Mouse (Mus musculus): ENCODE results near the gene Ubl3.

Ubl3 gene

GRCm38 (mm10) chr5:148564073-148564472 lies 11.5 kb upstream of the Ubl3 start:
- no peak for DNase-seq (ENCODE audit: extremely low read depth, insufficient read length, low spot score)

GRCm38 (mm10) chr5:148563281-148563680 lies 10.7 kb upstream of the Ubl3 start:
- peak; percentile 22 for DNase-seq (ENCODE audit: extremely low read depth, insufficient read length, low spot score)

GRCm38 (mm10) chr5:148562235-148562634 lies 9.6 kb upstream of the Ubl3 start:
- no peak for DNase-seq (ENCODE audit: extremely low read depth, insufficient read length, low spot score)

- no peak for DNase-seq (ENCODE audit: extremely low read depth, insufficient read length, low spot score)
Measured at GRCm38 (mm10) chr5:148559261-148559958, 6.8 kb upstream of the Ubl3 start.

- no peak for DNase-seq (ENCODE audit: extremely low read depth, insufficient read length, low spot score)
Measured at GRCm38 (mm10) chr5:148558472-148558871, 5.9 kb upstream of the Ubl3 start.

GRCm38 (mm10) chr5:148556509-148556908 lies 3.9 kb upstream of the Ubl3 start:
- no peak for DNase-seq (ENCODE audit: extremely low read depth, insufficient read length, low spot score)

GRCm38 (mm10) chr5:148555156-148555555 lies 2.6 kb upstream of the Ubl3 start:
- DNase-seq (ENCODE audit: extremely low read depth, insufficient read length, low spot score): no peak

- DNase-seq (ENCODE audit: extremely low read depth, insufficient read length, low spot score): no peak
Measured at GRCm38 (mm10) chr5:148554701-148555100, 2.1 kb upstream of the Ubl3 start.

- no peak for DNase-seq (ENCODE audit: extremely low read depth, insufficient read length, low spot score)
Measured at GRCm38 (mm10) chr5:148554242-148554641, 1.7 kb upstream of the Ubl3 start.

GRCm38 (mm10) chr5:148553723-148554122 lies 1.1 kb upstream of the Ubl3 start:
- DNase-seq (ENCODE audit: extremely low read depth, insufficient read length, low spot score): no peak

GRCm38 (mm10) chr5:148551764-148552136 lies 839 bp downstream of the Ubl3 start:
- peak; percentile 70 for DNase-seq (ENCODE audit: extremely low read depth, insufficient read length, low spot score)

GRCm38 (mm10) chr5:148550821-148551763 lies 1.5 kb downstream of the Ubl3 start:
- DNase-seq (ENCODE audit: extremely low read depth, insufficient read length, low spot score): no peak

GRCm38 (mm10) chr5:148550393-148550792 lies 2.2 kb downstream of the Ubl3 start:
- DNase-seq (ENCODE audit: extremely low read depth, insufficient read length, low spot score): no peak

GRCm38 (mm10) chr5:148549307-148549706 lies 3.3 kb downstream of the Ubl3 start:
- DNase-seq (ENCODE audit: extremely low read depth, insufficient read length, low spot score): no peak

GRCm38 (mm10) chr5:148548568-148548967 lies 4.0 kb downstream of the Ubl3 start:
- DNase-seq (ENCODE audit: extremely low read depth, insufficient read length, low spot score): no peak

GRCm38 (mm10) chr5:148547870-148548456 lies 4.6 kb downstream of the Ubl3 start:
- peak; percentile 30 for DNase-seq (ENCODE audit: extremely low read depth, insufficient read length, low spot score)

- DNase-seq (ENCODE audit: extremely low read depth, insufficient read length, low spot score): no peak
Measured at GRCm38 (mm10) chr5:148546970-148547369, 5.6 kb downstream of the Ubl3 start.

- DNase-seq (ENCODE audit: extremely low read depth, insufficient read length, low spot score): no peak
Measured at GRCm38 (mm10) chr5:148544733-148545132, 7.9 kb downstream of the Ubl3 start.

GRCm38 (mm10) chr5:148542196-148542595 lies 10.4 kb downstream of the Ubl3 start:
- DNase-seq (ENCODE audit: extremely low read depth, insufficient read length, low spot score): no peak

- no peak for DNase-seq (ENCODE audit: extremely low read depth, insufficient read length, low spot score)
Measured at GRCm38 (mm10) chr5:148535669-148536430, 16.7 kb downstream of the Ubl3 start.

- DNase-seq (ENCODE audit: extremely low read depth, insufficient read length, low spot score): peak; percentile 42
Measured at GRCm38 (mm10) chr5:148534644-148535043, 17.9 kb downstream of the Ubl3 start.

Measured in 3134 (cell line).